Mouse (Mus musculus) heart, adult 2 months (tissue): ENCODE data around the gene Bmp6.

Experiments
- CTCF ChIP-seq: fragments of 200-600 bp; IDR thresholded peaks from 2 replicates; pipeline ENCODE4 v1.8.1; 2022; ENCODE audit warnings: antibody characterized with exemption, mild to moderate bottlenecking, moderate library complexity
- EP300 ChIP-seq: fragments of 200-500 bp; IDR thresholded peaks from 2 replicates; pipeline ENCODE4 v1.6.1; 2011; ENCODE audit warnings: low read depth, low read length, control low read depth; ENCODE audit not compliant: insufficient read depth
- POLR2A ChIP-seq: fragments of 200-500 bp; IDR thresholded peaks from 2 replicates; pipeline ENCODE4 v1.6.1; 2011; ENCODE audit warnings: mild to moderate bottlenecking, low read depth, low read length, control low read depth; ENCODE audit not compliant: insufficient read depth

DNA sequence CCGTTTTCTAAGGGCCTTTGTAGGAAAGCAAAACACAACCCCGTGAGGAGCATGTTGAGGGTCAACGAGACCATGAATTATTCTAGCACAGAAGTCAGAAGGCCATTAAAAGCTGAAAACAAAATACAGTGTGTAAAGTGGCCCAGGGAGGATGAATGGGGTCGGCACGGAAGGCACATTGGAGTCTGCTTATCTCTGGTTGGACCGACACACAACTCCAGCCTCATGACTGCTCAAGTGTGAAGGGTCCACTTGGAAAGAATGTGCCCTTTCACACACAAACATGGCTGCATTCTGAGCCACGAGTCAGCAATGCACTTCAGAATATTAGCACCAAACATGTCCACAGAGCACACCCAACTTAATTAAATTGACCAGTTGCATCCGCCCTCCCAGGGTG, 84.8 kb downstream of the Bmp6 start:
- TF ChIP-seq CTCF (no peak), POLR2A (no peak), EP300 (no peak)
